Mouse (Mus musculus): ENCODE data around the gene Pdcd10.

DNA sequence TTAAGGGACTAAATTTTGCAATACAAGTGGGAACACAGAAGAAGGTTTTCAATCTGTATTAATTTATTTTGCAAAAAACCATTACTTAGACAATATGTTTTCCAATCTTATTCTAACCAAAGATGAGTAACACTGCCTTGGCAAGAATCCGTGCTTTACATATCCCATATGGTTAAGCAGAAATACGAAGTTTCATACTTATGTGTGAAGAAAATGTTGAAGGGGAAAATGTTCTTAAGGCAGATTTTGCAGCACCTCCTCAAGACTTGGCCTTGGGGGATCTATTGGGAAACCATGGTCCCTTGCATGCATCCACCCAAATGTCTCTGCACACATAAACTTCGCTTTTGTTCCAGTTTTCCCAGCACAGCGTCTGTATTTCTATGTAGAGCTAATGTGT lies 28.2 kb upstream of the Pdcd10 start:
- no peak for TF ChIP-seq CTCF (IDR thresholded peaks at IDR 0.05; ENCODE audit: borderline replicate concordance, insufficient read depth, low read depth, low read length)
- TF ChIP-seq POLR2A (IDR thresholded peaks at IDR 0.05; ENCODE audit: borderline replicate concordance, insufficient read depth, low read length): no peak

All from cerebellum, adult 2 months (tissue).